ENCODE assay signal across 15 mouse cellular contexts in genomic region chr11:72531632-72532031, GRCm38 (mm10). TPM values are rescaled to one million over a fixed set of nuclear protein-coding genes. Genes with fewer than 3 reads are reported as not detected.
A peak's percentile ranks its signal among the peaks of the same experiment; 100 is the strongest.
DNase-seq lines count a peak whose midpoint lies in the region; ATAC-seq and TF ChIP-seq lines count a peak whose summit lies in the region.
"Had no signal": no experiment of that assay in that cellular context is flagged by ENCODE, and none has a peak within 500 bp of the region (broad histone marks: within the 10 kb centered on the region; RNA-seq: fewer than 3 reads in every experiment).

No protein-coding gene starts in this region.

- H3K27ac ChIP-seq in layer of hippocampus, adult 2 months: no peak overlapping the region
- H3K27ac ChIP-seq in midbrain, postnatal 0 days (ENCODE audit: low read depth, low read length): no peak overlapping the region
- H3K27ac ChIP-seq in midbrain, embryonic 14.5 days (replicated peaks; ENCODE audit: low read depth, low read length): no peak overlapping the region
- H3K27ac ChIP-seq in stomach, postnatal 0 days (replicated peaks): no peak overlapping the region
- H3K27ac ChIP-seq: hindbrain, embryonic 15.5 days; midbrain, embryonic 10.5 days had no signal

- no peak overlapping the region for H3K4me2 ChIP-seq in midbrain, postnatal 0 days (ENCODE audit: low read depth, low read length, poor library complexity, severe bottlenecking)
- H3K4me2 ChIP-seq in midbrain, embryonic 14.5 days (ENCODE audit: low read length): no peak overlapping the region
- H3K4me2 ChIP-seq in stomach, postnatal 0 days (replicated peaks; ENCODE audit: low read depth): no peak overlapping the region
- H3K4me2 ChIP-seq: hindbrain, embryonic 15.5 days had no signal

- TF ChIP-seq EP300 in stomach, postnatal 0 days (optimal IDR thresholded peaks at IDR 0.05): no peak

- no peaks in the 10 kb centered on the region for H3K4me1 ChIP-seq in midbrain, postnatal 0 days (ENCODE audit: insufficient read depth, low read length)
- no peaks in the 10 kb centered on the region for H3K4me1 ChIP-seq in midbrain, embryonic 14.5 days (ENCODE audit: control insufficient read depth, insufficient read depth, low read length)
- no peaks in the 10 kb centered on the region for H3K4me1 ChIP-seq in stomach, postnatal 0 days (replicated peaks; ENCODE audit: control insufficient read depth, insufficient read depth)
- H3K4me1 ChIP-seq: hindbrain, embryonic 15.5 days; midbrain, embryonic 10.5 days had no signal

- 65% methylated on average over 1 of the region's 1 CpGs for WGBS in midbrain, postnatal 0 days
- 79% methylated on average over 1 of the region's 1 CpGs for WGBS in midbrain, embryonic 14.5 days
- WGBS in stomach, postnatal 0 days: 74% methylated on average over 1 of the region's 1 CpGs

- no peaks in the 10 kb centered on the region for H3K9me3 ChIP-seq in midbrain, postnatal 0 days (ENCODE audit: low read length)
- no peaks in the 10 kb centered on the region for H3K9me3 ChIP-seq in midbrain, embryonic 14.5 days (ENCODE audit: control insufficient read depth, low read length)
- H3K9me3 ChIP-seq in stomach, postnatal 0 days (ENCODE audit: control insufficient read depth, low read length): no peaks in the 10 kb centered on the region
- H3K9me3 ChIP-seq: hindbrain, embryonic 15.5 days; midbrain, embryonic 10.5 days had no signal

- H3K4me3 ChIP-seq in layer of hippocampus, adult 2 months: no peak overlapping the region
- no peak overlapping the region for H3K4me3 ChIP-seq in midbrain, postnatal 0 days (ENCODE audit: low read depth, low read length)
- no peak overlapping the region for H3K4me3 ChIP-seq in midbrain, embryonic 14.5 days (replicated peaks; ENCODE audit: low read depth, low read length)
- H3K4me3 ChIP-seq in stomach, postnatal 0 days (ENCODE audit: low read depth, low read length): no peak overlapping the region
- H3K4me3 ChIP-seq: hindbrain, embryonic 15.5 days; midbrain, embryonic 10.5 days had no signal

- no peak overlapping the region for H3K9ac ChIP-seq in midbrain, postnatal 0 days (replicated peaks; ENCODE audit: low read length, poor library complexity, severe bottlenecking)
- H3K9ac ChIP-seq in midbrain, embryonic 14.5 days (replicated peaks; ENCODE audit: low read length): no peak overlapping the region
- H3K9ac ChIP-seq in stomach, postnatal 0 days (ENCODE audit: low read length): no peak overlapping the region
- H3K9ac ChIP-seq: hindbrain, embryonic 15.5 days had no signal

- H3K27me3 ChIP-seq in midbrain, postnatal 0 days (ENCODE audit: insufficient read depth, low read length): no peaks in the 10 kb centered on the region
- no peaks in the 10 kb centered on the region for H3K27me3 ChIP-seq in midbrain, embryonic 14.5 days (ENCODE audit: control insufficient read depth, insufficient read depth, low read length)
- no peaks in the 10 kb centered on the region for H3K27me3 ChIP-seq in stomach, postnatal 0 days (ENCODE audit: control insufficient read depth, insufficient read depth, low read length)
- H3K27me3 ChIP-seq: hindbrain, embryonic 15.5 days had no signal

- ATAC-seq in frontal cortex, adult (ENCODE audit: low TSS enrichment): peak; percentile 47; the same call in 1 of the 2 replicates
- no peak for ATAC-seq in midbrain, postnatal 0 days (ENCODE audit: low FRiP score)
- no peak for ATAC-seq in midbrain, embryonic 14.5 days (ENCODE audit: low FRiP score, low TSS enrichment)
- ATAC-seq in stomach, postnatal 0 days (ENCODE audit: low FRiP score, low TSS enrichment): peak; percentile 41; the same call in 1 of the 2 replicates

- no peaks in the 10 kb centered on the region for H3K36me3 ChIP-seq in midbrain, postnatal 0 days (ENCODE audit: insufficient read depth, low read length)
- H3K36me3 ChIP-seq in midbrain, embryonic 14.5 days (ENCODE audit: control insufficient read depth, insufficient read depth, low read length): no peaks in the 10 kb centered on the region
- H3K36me3 ChIP-seq in stomach, postnatal 0 days (ENCODE audit: control insufficient read depth, insufficient read depth, low read length): no peaks in the 10 kb centered on the region
- H3K36me3 ChIP-seq: G1E; hindbrain, embryonic 15.5 days; midbrain, embryonic 10.5 days had no signal

- peak; percentile 83 for TF ChIP-seq CTCF in layer of hippocampus, adult 2 months (conservative IDR thresholded peaks at IDR 0.05)
- TF ChIP-seq CTCF in midbrain, postnatal 0 days (IDR thresholded peaks at IDR 0.05): peak; percentile 53
- TF ChIP-seq CTCF in stomach, postnatal 0 days (IDR thresholded peaks at IDR 0.05; ENCODE audit: low read depth): peak; percentile 56

- DNase-seq in frontal cortex, postnatal 14 days (ENCODE audit: low spot score in 2 of 2): no peak
- DNase-seq in layer of hippocampus, adult 2 months (ENCODE audit: low spot score in 2 of 2): peak in 1 of 2 experiments; percentile 25
- DNase-seq in layer of hippocampus, postnatal 25 days (ENCODE audit: extremely low spot score in 1 of 2, low spot score in 1 of 2): no peak
- no peak for DNase-seq in midbrain, postnatal 0 days (ENCODE audit: low spot score)
- no peak for DNase-seq in midbrain, embryonic 14.5 days
- peak; percentile 39 for DNase-seq in stomach, postnatal 0 days (ENCODE audit: low spot score)
- DNase-seq in MN1 (ENCODE audit: low spot score): no peak
- DNase-seq: layer of hippocampus, postnatal 36 days; lung, postnatal 10 days; right cerebral cortex, postnatal 25 days had no signal

RNA-seq across cellular contexts. Expression of gene Spns3, which starts 18.7 kb away (rescaled TPM):
- under 1 TPM; 0.13 to 0.47 TPM for total RNA-seq in layer of hippocampus, adult 2 months (2021)
- under 1 TPM; 0.15 to 0.28 TPM for total RNA-seq in layer of hippocampus, postnatal 25 days (2021)
- 0.22 and 0.24 TPM in 2 replicates for total RNA-seq in midbrain, postnatal 0 days (2014; rRNA removed)
- not detected in 2 replicates for polyA plus RNA-seq in midbrain, postnatal 0 days (2015; fragmentation: Nextera tagmentation; extraction: Ambion mirVana)
- polyA plus RNA-seq in midbrain, embryonic 14.5 days (2014; fragmentation: Nextera tagmentation; extraction: Ambion mirVana): 0.11 TPM in 1 of 2 replicates, not detected in the other
- polyA plus RNA-seq in stomach, postnatal 0 days (2015; fragmentation: Nextera tagmentation; extraction: Ambion mirVana): 0.75 and 1.0 TPM in 2 replicates
- polyA plus RNA-seq: C2C12; G1E; midbrain, embryonic 10.5 days had no signal

RNA-seq across cellular contexts. Expression of gene Spns2, which starts 41.9 kb away (rescaled TPM):
- 100 to 1,000 TPM; 101 to 105 TPM for total RNA-seq in layer of hippocampus, adult 2 months (2021)
- 10 to 100 TPM; 95.8 to 97.0 TPM for total RNA-seq in layer of hippocampus, postnatal 25 days (2021)
- 46.2 and 56.8 TPM in 2 replicates for total RNA-seq in midbrain, postnatal 0 days (2014; rRNA removed)
- 7.7 TPM in 2 replicates for polyA plus RNA-seq in midbrain, postnatal 0 days (2015; fragmentation: Nextera tagmentation; extraction: Ambion mirVana)
- 12.6 TPM in 2 replicates for polyA plus RNA-seq in midbrain, embryonic 14.5 days (2014; fragmentation: Nextera tagmentation; extraction: Ambion mirVana)
- 23.6 and 29.6 TPM in 2 replicates for polyA plus RNA-seq in stomach, postnatal 0 days (2015; fragmentation: Nextera tagmentation; extraction: Ambion mirVana)

Comparison
In these comparisons a context has a peak if more than half of its experiments do, and no peak if none do; other contexts are left out.
1. ATAC-seq: peak in frontal cortex, adult (single experiment) and stomach, postnatal 0 days (single experiment); none in midbrain, postnatal 0 days (single experiment) and midbrain, embryonic 14.5 days (single experiment).
2. Peak in every context shown above with its lines, with median percentiles within 50 percentile points of each other: CTCF ChIP-seq.